Mouse (Mus musculus): ENCODE results near the gene Aunip. TPM values are rescaled to one million over a fixed set of nuclear protein-coding genes. Genes with fewer than 3 reads are reported as not detected.

The Aunip gene
- polyA plus RNA-seq, 1 experiment from 2014 or later = 14.6 TPM

DNA sequence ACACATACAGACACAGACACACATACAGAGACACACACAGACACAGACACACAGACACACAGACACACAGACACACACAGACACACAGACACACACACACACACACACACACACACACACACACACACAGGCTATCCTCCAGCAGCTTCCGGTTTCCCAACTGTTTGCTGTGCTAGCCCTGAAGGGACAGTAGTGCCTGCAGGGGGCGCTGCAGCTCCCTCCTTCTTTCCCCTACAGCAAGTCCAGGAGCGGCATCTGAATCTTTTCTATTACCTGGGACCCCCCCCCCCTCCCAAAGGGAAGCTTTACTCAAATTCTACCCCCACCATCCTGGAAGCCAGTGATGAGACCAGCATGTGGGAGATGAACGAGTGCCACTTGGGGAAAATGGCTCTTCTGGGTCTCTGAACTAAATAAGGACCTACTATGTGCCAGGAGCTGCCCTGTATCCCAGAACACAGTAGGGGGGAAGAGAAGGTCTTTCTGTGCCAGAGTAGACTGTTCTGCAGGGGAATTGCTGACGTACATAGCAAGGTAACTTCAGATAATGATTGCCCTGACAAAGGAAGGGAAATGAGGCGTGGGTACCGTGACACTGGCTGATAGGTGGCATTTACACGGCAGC, 45.3 kb downstream of the Aunip start:
- Histone ChIP-seq H3K27ac (ENCODE audit: low read length) (no peak overlapping the region), H3K9ac (ENCODE audit: low read depth, low read length) (no peak overlapping the region), H3K4me2 (ENCODE audit: low read depth, low read length) (no peak overlapping the region), H3K36me3 (ENCODE audit: control insufficient read depth, insufficient read depth, low read length) (no peaks in the 10 kb centered on the region), H3K4me1 (ENCODE audit: control insufficient read depth, insufficient read depth, low read length) (peaks cover 8% of the 10 kb centered on the region), H3K27me3 (replicated peaks; ENCODE audit: control insufficient read depth, insufficient read depth, low read length) (no peaks in the 10 kb centered on the region), H3K4me3 (ENCODE audit: low read length) (no peak overlapping the region), H3K9me3 (ENCODE audit: control insufficient read depth, low read length) (no peaks in the 10 kb centered on the region)
- 66% methylated on average over 8 of the region's 8 CpGs for WGBS
- no peak for ATAC-seq

GRCm38 (mm10) chr4:134557626-134558249, 46.9 kb downstream of the Aunip start:
- Histone ChIP-seq H3K9me3 (ENCODE audit: control insufficient read depth, low read length) (no peaks in the 10 kb centered on the region), H3K9ac (ENCODE audit: low read depth, low read length) (no peak overlapping the region), H3K27me3 (replicated peaks; ENCODE audit: control insufficient read depth, insufficient read depth, low read length) (no peaks in the 10 kb centered on the region), H3K4me2 (ENCODE audit: low read depth, low read length) (no peak overlapping the region), H3K4me3 (ENCODE audit: low read length) (no peak overlapping the region), H3K4me1 (ENCODE audit: control insufficient read depth, insufficient read depth, low read length) (0 out of 2 replicates have a peak, but pooled peaks cover 6% of the 10 kb centered on the region), H3K27ac (ENCODE audit: low read length) (peak overlapping the region; percentile 8; the same call in 1 of the 2 replicates), H3K36me3 (ENCODE audit: control insufficient read depth, insufficient read depth, low read length) (no peaks in the 10 kb centered on the region)
- 14% methylated on average over 16 of the region's 16 CpGs for WGBS
- ATAC-seq = no peak

DNA sequence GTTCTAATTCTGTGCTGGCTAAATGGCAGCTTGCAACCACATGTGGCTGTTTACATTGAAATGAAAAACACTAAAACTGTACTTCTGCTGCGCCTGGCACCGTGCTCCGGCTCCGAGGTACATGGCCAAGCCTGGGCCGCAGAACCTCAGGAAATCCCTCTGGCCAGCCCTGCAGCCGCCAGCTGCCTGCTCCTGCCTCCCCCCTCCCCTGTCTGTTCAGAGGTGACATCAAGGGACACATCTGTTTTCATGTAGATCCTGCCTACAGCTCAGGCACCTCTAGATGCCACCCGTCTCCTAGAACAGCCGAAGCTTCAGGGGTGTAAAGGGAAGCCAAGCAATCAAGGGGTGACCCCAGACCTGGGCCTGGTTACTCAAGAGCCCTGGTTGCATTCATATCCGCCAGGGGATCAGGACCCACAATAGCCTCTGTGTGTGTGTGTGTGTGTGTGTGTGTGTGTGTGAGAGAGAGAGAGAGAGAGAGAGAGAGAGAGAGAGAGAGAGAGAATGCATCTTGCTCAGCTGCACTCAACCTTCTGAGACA, 47.8 kb downstream of the Aunip start:
- Histone ChIP-seq H3K4me2 (ENCODE audit: low read depth, low read length) (no peak overlapping the region), H3K27ac (ENCODE audit: low read length) (no peak overlapping the region), H3K36me3 (ENCODE audit: control insufficient read depth, insufficient read depth, low read length) (no peaks in the 10 kb centered on the region), H3K9me3 (ENCODE audit: control insufficient read depth, low read length) (no peaks in the 10 kb centered on the region), H3K4me3 (ENCODE audit: low read length) (no peak overlapping the region), H3K9ac (ENCODE audit: low read depth, low read length) (no peak overlapping the region), H3K4me1 (ENCODE audit: control insufficient read depth, insufficient read depth, low read length) (0 out of 2 replicates have a peak, but pooled peaks cover 6% of the 10 kb centered on the region), H3K27me3 (replicated peaks; ENCODE audit: control insufficient read depth, insufficient read depth, low read length) (no peaks in the 10 kb centered on the region)
- no peak for ATAC-seq
- 64% methylated on average over 9 of the region's 9 CpGs for WGBS

DNA sequence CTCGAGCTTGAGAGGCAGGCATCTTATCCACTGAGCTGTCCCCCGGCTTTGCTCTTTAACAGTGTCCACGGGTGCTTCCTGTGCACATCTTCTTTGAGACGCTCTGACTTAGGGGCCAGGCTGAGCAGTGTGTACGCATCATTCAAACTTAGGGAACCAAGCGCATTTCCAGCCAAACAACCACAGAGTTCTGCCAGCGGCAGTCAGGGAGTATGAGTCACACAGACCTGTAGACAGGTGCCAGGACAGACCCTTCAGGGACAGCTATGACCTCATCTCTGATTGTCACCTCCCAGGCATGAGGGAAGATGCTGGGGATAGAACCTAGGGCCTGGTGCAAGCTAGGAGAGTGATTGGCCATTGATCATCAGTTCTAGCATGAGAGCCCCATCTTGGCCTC, 48.4 kb downstream of the Aunip start:
- 76% methylated on average over 7 of the region's 7 CpGs for WGBS
- H3K27ac ChIP-seq (ENCODE audit: low read length) = no peak overlapping the region
- no peak overlapping the region for H3K9ac ChIP-seq (ENCODE audit: low read depth, low read length)
- H3K27me3 ChIP-seq (replicated peaks; ENCODE audit: control insufficient read depth, insufficient read depth, low read length) = no peaks in the 10 kb centered on the region
- H3K4me2 ChIP-seq (ENCODE audit: low read depth, low read length) = no peak overlapping the region
- H3K4me1 ChIP-seq (ENCODE audit: control insufficient read depth, insufficient read depth, low read length) = 0 out of 2 replicates have a peak, but pooled peaks cover 6% of the 10 kb centered on the region
- H3K9me3 ChIP-seq (ENCODE audit: control insufficient read depth, low read length) = no peaks in the 10 kb centered on the region
- H3K4me3 ChIP-seq (ENCODE audit: low read length) = no peak overlapping the region
- no peak for ATAC-seq
- H3K36me3 ChIP-seq (ENCODE audit: control insufficient read depth, insufficient read depth, low read length) = no peaks in the 10 kb centered on the region

DNA sequence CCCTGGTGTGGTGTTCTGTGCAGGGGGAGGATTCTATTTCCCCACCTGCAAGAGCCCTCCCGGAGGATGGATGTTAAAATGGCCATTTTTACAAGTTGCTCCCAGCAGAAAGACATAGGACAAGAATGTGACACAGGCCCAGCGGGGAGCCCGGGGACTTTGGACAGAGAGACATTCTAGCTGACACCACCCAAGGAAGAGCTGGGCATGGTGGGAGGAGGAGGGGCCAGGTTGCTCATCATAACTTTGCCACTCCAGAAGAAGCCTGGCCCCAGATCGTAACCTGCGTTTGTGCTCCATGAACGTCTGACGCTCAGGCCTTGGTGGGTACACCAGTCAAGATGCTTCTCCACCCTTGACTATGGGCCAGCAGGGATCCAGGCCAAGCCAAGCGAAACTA, 49.9 kb downstream of the Aunip start:
- 0 out of 2 replicates have a peak, but pooled peaks cover 6% of the 10 kb centered on the region for H3K4me1 ChIP-seq (ENCODE audit: control insufficient read depth, insufficient read depth, low read length)
- H3K4me2 ChIP-seq (ENCODE audit: low read depth, low read length) = no peak overlapping the region
- H3K27ac ChIP-seq (ENCODE audit: low read length) = no peak overlapping the region
- peak; percentile 64; the same call in 1 of the 2 replicates for ATAC-seq
- 78% methylated on average over 8 of the region's 8 CpGs for WGBS
- H3K36me3 ChIP-seq (ENCODE audit: control insufficient read depth, insufficient read depth, low read length) = peaks cover 2% of the 10 kb centered on the region; the same call in 1 of the 2 replicates
- H3K9me3 ChIP-seq (ENCODE audit: control insufficient read depth, low read length) = no peaks in the 10 kb centered on the region; the same call in 1 of the 2 replicates
- no peaks in the 10 kb centered on the region for H3K27me3 ChIP-seq (replicated peaks; ENCODE audit: control insufficient read depth, insufficient read depth, low read length)
- no peak overlapping the region for H3K4me3 ChIP-seq (ENCODE audit: low read length)
- no peak overlapping the region for H3K9ac ChIP-seq (ENCODE audit: low read depth, low read length)

DNA sequence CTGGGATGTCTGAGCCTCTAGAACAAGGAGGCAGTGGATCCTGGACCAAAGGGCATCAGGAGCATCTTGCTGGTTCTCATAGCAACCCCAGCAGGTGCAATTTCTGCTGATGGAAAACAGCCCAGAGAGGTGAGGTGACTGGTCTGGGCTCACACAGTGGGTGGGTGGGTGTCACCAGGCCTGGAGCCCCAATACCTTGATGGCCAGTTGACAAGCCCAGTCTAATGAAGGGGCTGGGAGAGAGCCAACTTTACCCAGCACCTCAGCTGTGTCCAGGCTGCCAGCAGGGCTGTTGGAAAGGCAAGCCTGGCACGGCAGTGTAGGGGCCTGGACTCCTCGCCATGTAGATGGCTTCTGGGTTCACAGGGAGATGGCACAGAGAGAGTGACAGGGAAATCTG, 51.2 kb downstream of the Aunip start:
- Histone ChIP-seq H3K4me1 (ENCODE audit: control insufficient read depth, insufficient read depth, low read length) (0 out of 2 replicates have a peak, but pooled peaks cover 6% of the 10 kb centered on the region), H3K36me3 (ENCODE audit: control insufficient read depth, insufficient read depth, low read length) (peaks cover 6% of the 10 kb centered on the region; the same call in 1 of the 2 replicates), H3K9ac (ENCODE audit: low read depth, low read length) (no peak overlapping the region), H3K4me2 (ENCODE audit: low read depth, low read length) (no peak overlapping the region), H3K27me3 (replicated peaks; ENCODE audit: control insufficient read depth, insufficient read depth, low read length) (no peaks in the 10 kb centered on the region), H3K9me3 (ENCODE audit: control insufficient read depth, low read length) (no peaks in the 10 kb centered on the region; the same call in none of the 2 replicates), H3K4me3 (ENCODE audit: low read length) (no peak overlapping the region), H3K27ac (ENCODE audit: low read length) (no peak overlapping the region)
- no peak for ATAC-seq
- WGBS = 75% methylated on average over 2 of the region's 2 CpGs

DNA sequence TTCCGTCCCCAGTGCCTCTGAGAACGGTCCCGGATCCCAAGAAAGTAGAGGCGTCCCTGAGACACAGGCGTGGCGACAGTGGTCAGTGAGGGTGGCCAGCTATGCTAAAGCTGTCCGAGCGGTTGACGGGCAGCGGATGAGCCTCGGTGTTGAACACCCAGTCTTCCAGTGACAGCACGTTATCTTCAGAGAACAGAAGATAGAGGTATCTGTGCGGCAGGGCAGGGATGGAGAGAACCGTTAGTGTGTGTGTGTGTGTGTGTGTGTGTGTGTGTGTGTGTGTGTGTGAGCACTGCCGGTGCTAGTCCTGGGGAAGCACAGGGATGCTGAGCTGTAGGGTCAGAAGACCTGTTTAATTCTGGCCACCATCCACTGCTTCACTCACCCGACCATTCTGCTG, 52.8 kb downstream of the Aunip start:
- 84% methylated on average over 16 of the region's 16 CpGs for WGBS
- Histone ChIP-seq H3K36me3 (ENCODE audit: control insufficient read depth, insufficient read depth, low read length) (peaks cover 6% of the 10 kb centered on the region; the same call in 1 of the 2 replicates), H3K4me1 (ENCODE audit: control insufficient read depth, insufficient read depth, low read length) (0 out of 2 replicates have a peak, but pooled peaks cover under 1% of the 10 kb centered on the region), H3K27ac (ENCODE audit: low read length) (no peak overlapping the region), H3K27me3 (replicated peaks; ENCODE audit: control insufficient read depth, insufficient read depth, low read length) (no peaks in the 10 kb centered on the region), H3K9ac (ENCODE audit: low read depth, low read length) (no peak overlapping the region), H3K4me2 (ENCODE audit: low read depth, low read length) (no peak overlapping the region), H3K9me3 (ENCODE audit: control insufficient read depth, low read length) (no peaks in the 10 kb centered on the region; the same call in none of the 2 replicates), H3K4me3 (ENCODE audit: low read length) (no peak overlapping the region)
- no peak for ATAC-seq

DNA sequence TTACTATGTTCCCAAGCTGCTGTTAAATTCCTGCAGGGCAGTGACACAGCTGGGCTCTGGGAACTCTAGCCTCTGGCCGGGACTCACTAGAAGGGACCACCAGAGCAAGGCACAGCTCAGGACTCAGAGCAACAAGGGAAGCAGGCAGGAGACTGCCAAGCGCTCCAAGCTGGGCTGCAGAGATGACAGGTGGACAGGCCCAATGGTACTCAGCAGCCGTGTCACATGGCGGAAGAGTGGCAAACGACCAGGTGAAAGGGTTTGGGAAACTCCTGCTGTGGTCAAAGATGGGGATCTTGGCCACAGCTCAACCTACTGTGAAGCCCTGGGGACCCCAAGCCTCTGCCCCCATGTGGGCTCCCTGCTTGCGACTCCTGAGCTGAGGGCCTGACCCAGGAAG, 53.3 kb downstream of the Aunip start:
- no peak overlapping the region for H3K9ac ChIP-seq (ENCODE audit: low read depth, low read length)
- no peak overlapping the region for H3K27ac ChIP-seq (ENCODE audit: low read length)
- H3K9me3 ChIP-seq (ENCODE audit: control insufficient read depth, low read length) = no peaks in the 10 kb centered on the region; the same call in none of the 2 replicates
- peaks cover 6% of the 10 kb centered on the region; the same call in 1 of the 2 replicates for H3K36me3 ChIP-seq (ENCODE audit: control insufficient read depth, insufficient read depth, low read length)
- 84% methylated on average over 6 of the region's 6 CpGs for WGBS
- no peak overlapping the region for H3K4me2 ChIP-seq (ENCODE audit: low read depth, low read length)
- H3K4me1 ChIP-seq (ENCODE audit: control insufficient read depth, insufficient read depth, low read length) = no peaks in the 10 kb centered on the region
- no peaks in the 10 kb centered on the region for H3K27me3 ChIP-seq (replicated peaks; ENCODE audit: control insufficient read depth, insufficient read depth, low read length)
- ATAC-seq = no peak
- H3K4me3 ChIP-seq (ENCODE audit: low read length) = no peak overlapping the region

DNA sequence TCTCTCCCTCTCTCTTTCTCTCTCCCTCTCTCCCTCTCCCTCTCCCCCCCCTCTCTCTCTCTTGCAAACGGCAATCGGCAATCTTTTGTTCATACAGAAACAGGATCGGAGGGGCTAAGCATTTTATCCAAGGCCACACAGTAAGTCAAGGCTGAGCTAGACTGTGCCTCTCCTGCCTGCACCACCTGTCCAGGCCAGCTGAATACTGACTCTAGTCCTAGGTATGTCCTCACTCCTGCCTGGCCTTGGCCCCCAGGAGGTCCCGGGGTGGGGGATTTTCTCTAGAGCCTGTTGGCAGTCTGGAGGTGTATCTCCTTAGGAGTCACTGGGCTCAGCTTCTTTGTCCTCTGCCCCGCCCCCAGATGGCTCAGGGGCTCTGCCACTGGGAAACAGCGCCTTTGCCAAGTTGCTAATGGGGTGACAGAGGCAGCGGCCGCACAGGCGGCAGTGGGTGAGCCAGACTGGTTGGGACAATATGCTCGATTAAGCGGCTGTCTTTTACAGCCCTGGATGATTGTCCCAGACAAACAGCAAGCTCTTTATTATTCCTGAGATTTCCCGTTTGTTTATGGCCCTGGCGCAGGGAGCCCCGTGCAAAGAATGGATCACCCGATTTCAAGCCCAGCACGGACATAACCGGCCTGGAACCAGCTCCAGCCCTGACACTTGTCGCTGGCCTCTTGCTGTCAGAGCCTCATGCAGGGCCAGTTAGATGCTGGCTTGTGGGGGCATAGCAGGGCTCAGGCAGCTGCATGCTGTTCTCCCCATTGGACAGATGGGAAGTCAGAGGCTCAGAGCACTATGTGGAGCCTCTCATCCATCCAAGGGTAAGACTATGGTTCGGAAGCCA, 56.8 kb downstream of the Aunip start:
- Histone ChIP-seq H3K4me2 (ENCODE audit: low read depth, low read length) (no peak overlapping the region), H3K36me3 (ENCODE audit: control insufficient read depth, insufficient read depth, low read length) (peaks cover 6% of the 10 kb centered on the region; the same call in 1 of the 2 replicates), H3K4me3 (ENCODE audit: low read length) (no peak overlapping the region), H3K4me1 (ENCODE audit: control insufficient read depth, insufficient read depth, low read length) (no peaks in the 10 kb centered on the region), H3K27ac (ENCODE audit: low read length) (no peak overlapping the region), H3K27me3 (replicated peaks; ENCODE audit: control insufficient read depth, insufficient read depth, low read length) (no peaks in the 10 kb centered on the region), H3K9me3 (ENCODE audit: control insufficient read depth, low read length) (no peaks in the 10 kb centered on the region; the same call in none of the 2 replicates), H3K9ac (ENCODE audit: low read depth, low read length) (no peak overlapping the region)
- ATAC-seq = peak; percentile 36; the same call in 1 of the 2 replicates
- WGBS = 31% methylated on average over 19 of the region's 19 CpGs

All from intestine, embryonic 16.5 days (tissue).